Comparison of ENCODE assay signal across 22 mouse cellular contexts in the genomic region with DNA sequence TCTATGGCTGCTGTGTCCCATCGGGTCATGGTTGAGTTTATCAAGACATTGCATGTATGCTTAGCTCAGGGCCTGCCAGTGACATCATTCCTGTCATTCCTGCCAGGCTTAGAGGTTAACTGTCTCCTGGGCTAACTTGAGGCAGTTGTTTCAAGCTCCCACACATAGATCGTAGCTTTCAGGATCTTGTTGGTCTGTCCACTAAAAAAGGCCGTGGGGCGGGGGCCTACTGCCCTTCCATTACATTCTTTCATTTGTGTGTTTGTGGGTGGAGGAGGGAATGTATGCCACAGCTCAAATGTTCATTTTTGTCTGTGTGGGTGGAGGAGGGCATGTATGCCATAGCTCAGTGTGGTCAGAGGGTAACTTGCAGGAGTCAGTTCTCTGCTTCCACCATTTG. TPM values are rescaled to one million over a fixed set of nuclear protein-coding genes. Genes with fewer than 3 reads are reported as not detected.
DNase-seq lines count a peak whose midpoint lies in the region; ATAC-seq and TF ChIP-seq lines count a peak whose summit lies in the region.
"Had no signal": no experiment of that assay in that cellular context is flagged by ENCODE, and none has a peak within 500 bp of the region (broad histone marks: within the 10 kb centered on the region; RNA-seq: fewer than 3 reads in every experiment).

No protein-coding gene starts in this region.

- H3K27me3 ChIP-seq in heart, embryonic 14.5 days (ENCODE audit: control insufficient read depth, insufficient read depth, low read length) = no peaks in the 10 kb centered on the region
- no peaks in the 10 kb centered on the region for H3K27me3 ChIP-seq in midbrain, embryonic 11.5 days (ENCODE audit: control insufficient read depth, insufficient read depth, low read length)
- no peaks in the 10 kb centered on the region for H3K27me3 ChIP-seq in midbrain, embryonic 16.5 days (ENCODE audit: control insufficient read depth, insufficient read depth, low read depth, low read length)
- H3K27me3 ChIP-seq in erythroblast, embryonic 14.5 days (ENCODE audit: control insufficient read depth) = no peaks in the 10 kb centered on the region
- no peaks in the 10 kb centered on the region for H3K27me3 ChIP-seq in myocyte (ENCODE audit: control insufficient read depth, insufficient read depth, insufficient read length)
- H3K27me3 ChIP-seq in intestine, embryonic 16.5 days (replicated peaks; ENCODE audit: control insufficient read depth, insufficient read depth, low read length) = no peaks in the 10 kb centered on the region
- H3K27me3 ChIP-seq: hindbrain, embryonic 15.5 days; intestine, embryonic 15.5 days; limb, embryonic 13.5 days; lung, embryonic 15.5 days had no signal

- H3K79me2 ChIP-seq in myocyte (ENCODE audit: control insufficient read depth, insufficient read depth) = peaks cover 17% of the 10 kb centered on the region

- H3K4me2 ChIP-seq in heart, embryonic 14.5 days (ENCODE audit: low read length) = no peak overlapping the region
- H3K4me2 ChIP-seq in midbrain, embryonic 11.5 days = no peak overlapping the region
- no peak overlapping the region for H3K4me2 ChIP-seq in midbrain, embryonic 16.5 days (ENCODE audit: low read length)
- peak overlapping the region; percentile 48 for H3K4me2 ChIP-seq in myocyte (ENCODE audit: low read depth)
- no peak overlapping the region for H3K4me2 ChIP-seq in intestine, embryonic 16.5 days (ENCODE audit: low read depth, low read length)
- H3K4me2 ChIP-seq: hindbrain, embryonic 15.5 days; intestine, embryonic 15.5 days; limb, embryonic 13.5 days; lung, embryonic 15.5 days had no signal

- H3ac ChIP-seq in myocyte (ENCODE audit: control insufficient read depth, insufficient read length) = no peak overlapping the region

- H3K4me3 ChIP-seq in heart, embryonic 14.5 days (ENCODE audit: control insufficient read depth in 1 of 2, insufficient read depth in 1 of 2, low read depth in 1 of 2, low read length in 2 of 2) = no peak overlapping the region
- H3K4me3 ChIP-seq in midbrain, embryonic 11.5 days (ENCODE audit: low read depth, low read length) = no peak overlapping the region
- no peak overlapping the region for H3K4me3 ChIP-seq in midbrain, embryonic 16.5 days (ENCODE audit: low read depth, low read length)
- H3K4me3 ChIP-seq in erythroblast, embryonic 14.5 days (replicated peaks) = peak overlapping the region; percentile 84
- H3K4me3 ChIP-seq in myocyte = no peak overlapping the region
- no peak overlapping the region for H3K4me3 ChIP-seq in intestine, embryonic 16.5 days (ENCODE audit: low read length)
- H3K4me3 ChIP-seq: hindbrain, embryonic 15.5 days; intestine, embryonic 15.5 days; limb, embryonic 13.5 days; lung, embryonic 15.5 days; midbrain, embryonic 10.5 days had no signal

- no peaks in the 10 kb centered on the region for H3K9me3 ChIP-seq in heart, embryonic 14.5 days (ENCODE audit: control insufficient read depth, low read length)
- no peaks in the 10 kb centered on the region for H3K9me3 ChIP-seq in midbrain, embryonic 11.5 days (ENCODE audit: control insufficient read depth, low read length)
- H3K9me3 ChIP-seq in midbrain, embryonic 16.5 days (replicated peaks; ENCODE audit: control insufficient read depth, low read length, poor library complexity, severe bottlenecking) = no peaks in the 10 kb centered on the region
- H3K9me3 ChIP-seq in erythroblast, embryonic 14.5 days (ENCODE audit: control insufficient read depth, low read length) = peaks cover 2% of the 10 kb centered on the region
- H3K9me3 ChIP-seq in intestine, embryonic 16.5 days (ENCODE audit: control insufficient read depth, low read length) = no peaks in the 10 kb centered on the region
- H3K9me3 ChIP-seq: hindbrain, embryonic 15.5 days; intestine, embryonic 15.5 days; limb, embryonic 13.5 days; lung, embryonic 15.5 days; midbrain, embryonic 10.5 days had no signal

- ATAC-seq in heart, embryonic 14.5 days (ENCODE audit: insufficient number of reproducible peaks, insufficient read depth, low FRiP score, low read depth) = no peak
- ATAC-seq in midbrain, embryonic 11.5 days (ENCODE audit: low FRiP score) = no peak
- no peak for ATAC-seq in midbrain, embryonic 16.5 days
- ATAC-seq in intestine, embryonic 16.5 days = no peak
- ATAC-seq: intestine, embryonic 15.5 days had no signal

- 62% methylated on average over 4 of the region's 4 CpGs for WGBS in heart, embryonic 14.5 days
- 91% methylated on average over 4 of the region's 4 CpGs for WGBS in midbrain, embryonic 11.5 days
- WGBS in midbrain, embryonic 16.5 days = 94% methylated on average over 4 of the region's 4 CpGs
- 88% methylated on average over 4 of the region's 4 CpGs for WGBS in intestine, embryonic 16.5 days

- no peak for TF ChIP-seq POLR2A in myocyte (IDR thresholded peaks at IDR 0.05; ENCODE audit: insufficient read length, low read depth)

- H3K27ac ChIP-seq in heart, embryonic 14.5 days (replicated peaks in 1 of 2; ENCODE audit: control insufficient read depth in 1 of 2, insufficient read depth in 1 of 2, low read depth in 2 of 2, low read length in 2 of 2) = peak overlapping the region in 1 of 2 experiments; percentile 25; a peak in 2 of 4 replicates
- H3K27ac ChIP-seq in midbrain, embryonic 11.5 days (ENCODE audit: low read depth, low read length) = no peak overlapping the region
- no peak overlapping the region for H3K27ac ChIP-seq in midbrain, embryonic 16.5 days (ENCODE audit: low read length)
- H3K27ac ChIP-seq in intestine, embryonic 16.5 days (ENCODE audit: low read length) = no peak overlapping the region
- H3K27ac ChIP-seq: hindbrain, embryonic 15.5 days; intestine, embryonic 15.5 days; limb, embryonic 13.5 days; lung, embryonic 15.5 days; midbrain, embryonic 10.5 days had no signal

- 0 out of 2 replicates have a peak overlapping the region, but pooled peaks have one; percentile 12 for H3K9ac ChIP-seq in heart, embryonic 14.5 days (ENCODE audit: low read length)
- H3K9ac ChIP-seq in midbrain, embryonic 11.5 days (ENCODE audit: low read length) = no peak overlapping the region
- H3K9ac ChIP-seq in midbrain, embryonic 16.5 days (ENCODE audit: low read depth, low read length) = no peak overlapping the region
- H3K9ac ChIP-seq in intestine, embryonic 16.5 days (ENCODE audit: low read depth, low read length) = no peak overlapping the region
- H3K9ac ChIP-seq: hindbrain, embryonic 15.5 days; intestine, embryonic 15.5 days; limb, embryonic 13.5 days; lung, embryonic 15.5 days had no signal

- peaks cover 12 to 20% of the 10 kb centered on the region in 2 experiments for H3K4me1 ChIP-seq in heart, embryonic 14.5 days (ENCODE audit: control insufficient read depth in 2 of 2, insufficient read depth in 2 of 2, low read length in 2 of 2)
- H3K4me1 ChIP-seq in midbrain, embryonic 11.5 days (ENCODE audit: control insufficient read depth, insufficient read depth, low read length) = peaks cover 9% of the 10 kb centered on the region
- H3K4me1 ChIP-seq in midbrain, embryonic 16.5 days (ENCODE audit: control insufficient read depth, insufficient read depth, low read length) = peaks cover 14% of the 10 kb centered on the region
- peaks cover 80% of the 10 kb centered on the region for H3K4me1 ChIP-seq in erythroblast, embryonic 14.5 days (ENCODE audit: control insufficient read depth)
- peaks cover 8% of the 10 kb centered on the region for H3K4me1 ChIP-seq in intestine, embryonic 16.5 days (ENCODE audit: control insufficient read depth, insufficient read depth, low read length)

- H3K36me3 ChIP-seq in heart, embryonic 14.5 days (ENCODE audit: control insufficient read depth, insufficient read depth, low read length) = peaks cover 55% of the 10 kb centered on the region
- peaks cover 8% of the 10 kb centered on the region for H3K36me3 ChIP-seq in midbrain, embryonic 11.5 days (ENCODE audit: control insufficient read depth, insufficient read depth, low read length)
- H3K36me3 ChIP-seq in midbrain, embryonic 16.5 days (ENCODE audit: control insufficient read depth, insufficient read depth, low read length) = peaks cover 20% of the 10 kb centered on the region
- H3K36me3 ChIP-seq in erythroblast, embryonic 14.5 days (ENCODE audit: control insufficient read depth) = peaks cover 77% of the 10 kb centered on the region
- peaks cover 18% of the 10 kb centered on the region for H3K36me3 ChIP-seq in myocyte (ENCODE audit: control insufficient read depth, insufficient read depth)
- H3K36me3 ChIP-seq in intestine, embryonic 16.5 days (ENCODE audit: control insufficient read depth, insufficient read depth, low read length) = peaks cover 16% of the 10 kb centered on the region; the same call in 1 of the 2 replicates

- no peak for DNase-seq in heart, adult 9 months (ENCODE audit: low spot score in 2 of 2)
- DNase-seq in midbrain, embryonic 11.5 days (ENCODE audit: low spot score, missing footprints) = peak; percentile 31
- DNase-seq in kidney, adult 18-20 months = no peak
- DNase-seq: adrenal gland, adult 8-10 months; cerebellum, adult 11 months; cerebellum, postnatal 10 days; heart, postnatal 14 days; lung, postnatal 4 days had no signal

RNA-seq across cellular contexts. Expression of gene Aip, which starts 4.4 kb away (rescaled TPM):
- polyA plus RNA-seq in heart, embryonic 14.5 days (2014; fragmentation: Nextera tagmentation; extraction: Ambion mirVana) = 87.3 and 100 TPM in 2 replicates
- polyA plus RNA-seq in midbrain, embryonic 11.5 days (2014; fragmentation: Nextera tagmentation; extraction: Ambion mirVana) = 54.9 and 58.9 TPM in 2 replicates
- polyA plus RNA-seq in midbrain, embryonic 16.5 days (2015; fragmentation: Nextera tagmentation; extraction: Ambion mirVana) = 92.9 and 102 TPM in 2 replicates
- polyA plus RNA-seq in erythroblast, embryonic 14.5 days (2012) = 23.9 and 25.1 TPM in 2 replicates
- polyA plus RNA-seq in myocyte (2012; fragmentation: generic; extraction: Trizol) = 250 TPM
- 78.4 and 81.2 TPM in 2 replicates for polyA plus RNA-seq in intestine, embryonic 16.5 days (2015; fragmentation: Nextera tagmentation; extraction: Ambion mirVana)

RNA-seq across cellular contexts. Expression of gene Gpr152, which starts 9.5 kb away (rescaled TPM):
- polyA plus RNA-seq in heart, embryonic 14.5 days (2014; fragmentation: Nextera tagmentation; extraction: Ambion mirVana) = not detected in 2 replicates
- polyA plus RNA-seq in midbrain, embryonic 11.5 days (2014; fragmentation: Nextera tagmentation; extraction: Ambion mirVana) = not detected in 2 replicates
- 0.09 TPM in 1 of 2 replicates, not detected in the other for polyA plus RNA-seq in midbrain, embryonic 16.5 days (2015; fragmentation: Nextera tagmentation; extraction: Ambion mirVana)
- 0.01 TPM in 1 of 2 replicates, not detected in the other for polyA plus RNA-seq in erythroblast, embryonic 14.5 days (2012)
- not detected for polyA plus RNA-seq in myocyte (2012; fragmentation: generic; extraction: Trizol)
- polyA plus RNA-seq in intestine, embryonic 16.5 days (2015; fragmentation: Nextera tagmentation; extraction: Ambion mirVana) = 0.04 TPM in 1 of 2 replicates, not detected in the other
- polyA plus RNA-seq: forebrain, embryonic 11.5 days; intestine, embryonic 15.5 days; kidney, embryonic 16.5 days; limb, embryonic 13.5 days; lung, embryonic 15.5 days; midbrain, embryonic 10.5 days; neural tube, embryonic 14.5 days had no signal

RNA-seq across cellular contexts. Expression of gene Cabp4, which starts 13.7 kb away (rescaled TPM):
- not detected in 2 replicates for polyA plus RNA-seq in heart, embryonic 14.5 days (2014; fragmentation: Nextera tagmentation; extraction: Ambion mirVana)
- 0.11 TPM in 1 of 2 replicates, not detected in the other for polyA plus RNA-seq in midbrain, embryonic 11.5 days (2014; fragmentation: Nextera tagmentation; extraction: Ambion mirVana)
- polyA plus RNA-seq in midbrain, embryonic 16.5 days (2015; fragmentation: Nextera tagmentation; extraction: Ambion mirVana) = 0.24 and 0.48 TPM in 2 replicates
- 0.05 TPM in 2 replicates for polyA plus RNA-seq in erythroblast, embryonic 14.5 days (2012)
- polyA plus RNA-seq in myocyte (2012; fragmentation: generic; extraction: Trizol) = 0.10 TPM
- polyA plus RNA-seq in intestine, embryonic 16.5 days (2015; fragmentation: Nextera tagmentation; extraction: Ambion mirVana) = 0.11 and 0.20 TPM in 2 replicates
- polyA plus RNA-seq: embryonic facial prominence, embryonic 14.5 days; forebrain, embryonic 11.5 days; midbrain, embryonic 10.5 days had no signal

RNA-seq across cellular contexts. Expression of gene Coro1b, which starts 18.3 kb away (rescaled TPM):
- 117 and 122 TPM in 2 replicates for polyA plus RNA-seq in heart, embryonic 14.5 days (2014; fragmentation: Nextera tagmentation; extraction: Ambion mirVana)
- polyA plus RNA-seq in midbrain, embryonic 11.5 days (2014; fragmentation: Nextera tagmentation; extraction: Ambion mirVana) = 105 and 127 TPM in 2 replicates
- 102 and 119 TPM in 2 replicates for polyA plus RNA-seq in midbrain, embryonic 16.5 days (2015; fragmentation: Nextera tagmentation; extraction: Ambion mirVana)
- polyA plus RNA-seq in erythroblast, embryonic 14.5 days (2012) = 6.2 and 7.5 TPM in 2 replicates
- polyA plus RNA-seq in myocyte (2012; fragmentation: generic; extraction: Trizol) = 238 TPM
- polyA plus RNA-seq in intestine, embryonic 16.5 days (2015; fragmentation: Nextera tagmentation; extraction: Ambion mirVana) = 264 and 288 TPM in 2 replicates

RNA-seq across cellular contexts. Expression of gene Ptprcap, which starts 23.3 kb away (rescaled TPM):
- 0.54 and 0.82 TPM in 2 replicates for polyA plus RNA-seq in heart, embryonic 14.5 days (2014; fragmentation: Nextera tagmentation; extraction: Ambion mirVana)
- polyA plus RNA-seq in midbrain, embryonic 11.5 days (2014; fragmentation: Nextera tagmentation; extraction: Ambion mirVana) = 0.75 and 1.7 TPM in 2 replicates
- 0.28 TPM in 1 of 2 replicates, not detected in the other for polyA plus RNA-seq in midbrain, embryonic 16.5 days (2015; fragmentation: Nextera tagmentation; extraction: Ambion mirVana)
- 5.6 and 7.7 TPM in 2 replicates for polyA plus RNA-seq in erythroblast, embryonic 14.5 days (2012)
- 4.9 TPM for polyA plus RNA-seq in myocyte (2012; fragmentation: generic; extraction: Trizol)
- polyA plus RNA-seq in intestine, embryonic 16.5 days (2015; fragmentation: Nextera tagmentation; extraction: Ambion mirVana) = 5.8 and 6.7 TPM in 2 replicates
- polyA plus RNA-seq: midbrain, embryonic 10.5 days had no signal
